Mouse (Mus musculus): ENCODE results near the gene Rundc3a. TPM values are rescaled to one million over a fixed set of nuclear protein-coding genes. Genes with fewer than 3 reads are reported as not detected.

The Rundc3a gene
- polyA plus RNA-seq, 1 experiment from 2014 or later, result 1.7 TPM

DNA sequence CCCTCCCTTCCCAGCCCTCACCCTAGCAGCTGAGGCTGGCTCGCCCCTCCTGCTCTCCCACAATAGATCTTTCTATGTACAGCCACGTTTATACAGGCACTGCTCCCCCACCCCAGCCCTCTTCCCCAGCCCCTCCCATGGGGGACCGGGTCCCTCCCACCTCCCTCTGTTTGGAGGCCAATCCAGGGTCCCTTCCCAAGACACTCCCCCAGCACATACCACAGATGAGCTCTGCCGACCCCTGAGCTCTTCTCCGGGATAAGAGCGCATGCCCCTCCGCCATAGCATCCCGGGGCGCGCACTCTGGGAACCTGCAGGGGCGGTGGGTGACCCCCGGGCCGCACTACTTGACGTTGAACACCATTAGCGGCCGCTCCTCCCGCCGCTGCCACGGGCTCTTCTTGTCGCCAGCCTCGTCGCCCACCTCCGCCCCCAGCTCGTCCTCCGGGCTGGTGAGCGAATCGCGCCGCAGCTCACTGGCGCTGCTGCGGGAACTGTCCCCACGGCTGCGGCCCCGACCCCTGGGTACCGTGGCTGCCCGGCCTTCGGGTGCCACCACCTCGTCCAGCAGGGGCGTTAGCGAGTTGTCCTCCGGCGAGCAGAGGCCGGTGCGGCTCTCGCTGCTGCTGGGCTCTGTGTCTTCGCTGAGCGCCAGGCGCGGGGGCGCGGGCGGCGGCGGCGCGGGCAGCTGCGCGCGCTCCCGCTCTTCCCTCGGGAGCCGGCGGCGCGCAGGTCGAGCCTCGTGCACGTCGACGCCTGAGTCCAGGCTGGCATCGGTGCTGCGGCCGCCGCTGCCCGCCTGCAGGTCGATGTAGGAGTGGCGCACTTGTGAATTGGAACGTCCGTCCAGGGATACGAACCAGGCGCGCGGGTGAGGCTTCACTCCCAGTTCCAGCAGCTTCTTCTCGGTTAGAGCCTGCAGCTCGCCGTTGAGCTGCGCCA is 44.2 kb downstream of the Rundc3a start:
- Histone ChIP-seq H3K9ac (peak overlapping the region; percentile 71), H3K27ac (ENCODE audit: poor library complexity, severe bottlenecking) (peak overlapping the region; percentile 14), H3K4me3 (peak overlapping the region; percentile 54), H3K27me3 (replicated peaks) (peaks cover 8% of the 10 kb centered on the region; the same call in 1 of the 2 replicates), H3K9me3 (replicated peaks) (no peaks in the 10 kb centered on the region), H3K36me3 (peaks cover 72% of the 10 kb centered on the region), H3K4me2 (peak overlapping the region; percentile 93), H3K4me1 (replicated peaks) (peaks cover 20% of the 10 kb centered on the region)
- ATAC-seq (ENCODE audit: insufficient number of reproducible peaks, low FRiP score), result 0 out of 2 replicates have a peak, but pooled peaks have one; percentile 22
- WGBS, result 9% methylated on average over 87 of the region's 87 CpGs

DNA sequence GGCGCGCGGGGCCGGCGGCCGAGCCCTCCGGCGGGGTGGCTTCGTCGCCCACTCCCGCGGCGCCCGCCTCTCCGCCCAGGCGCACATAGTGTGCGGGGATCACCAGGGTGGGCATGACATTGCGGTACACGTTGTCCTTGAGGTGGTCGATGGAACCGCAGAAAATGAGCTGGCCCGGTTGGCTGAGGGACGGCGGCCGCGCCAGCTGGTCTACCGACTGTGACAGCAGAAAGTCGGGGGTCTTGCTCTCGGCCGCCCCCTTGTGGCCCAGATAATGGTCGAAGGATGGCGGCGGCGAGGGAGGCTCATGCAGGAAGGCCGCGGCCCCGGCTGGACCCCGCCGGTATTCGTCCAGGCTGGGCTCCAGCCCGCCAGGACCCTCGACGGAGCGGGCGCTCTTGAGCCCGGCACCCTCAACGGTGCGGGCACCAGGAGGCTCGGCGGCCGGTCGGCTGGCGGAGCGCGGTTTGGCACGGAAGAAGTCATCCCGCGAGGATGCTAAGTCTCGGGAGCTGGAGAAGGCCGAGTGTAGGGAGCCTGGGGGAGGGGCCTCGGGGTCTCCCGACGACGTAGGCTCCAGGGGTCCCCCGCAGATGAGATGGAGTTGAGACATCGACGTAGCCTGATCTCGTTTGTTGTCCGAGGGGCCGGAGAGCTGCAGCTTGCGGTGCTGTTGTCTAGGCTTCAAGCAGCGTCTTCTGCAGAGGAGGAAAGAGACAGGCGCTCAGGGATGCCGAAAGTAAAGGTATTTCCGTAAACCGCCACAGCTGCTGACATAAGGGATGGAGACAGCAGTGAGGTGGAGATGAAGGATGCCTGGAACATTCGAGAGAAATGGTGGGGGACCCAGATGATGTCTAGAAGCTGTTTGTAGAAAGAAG is 45.2 kb downstream of the Rundc3a start:
- Histone ChIP-seq H3K27me3 (replicated peaks) (peaks cover 8% of the 10 kb centered on the region; the same call in 1 of the 2 replicates), H3K9me3 (replicated peaks) (no peaks in the 10 kb centered on the region), H3K36me3 (peaks cover 72% of the 10 kb centered on the region), H3K4me1 (replicated peaks) (peaks cover 15% of the 10 kb centered on the region), H3K4me2 (peak overlapping the region; percentile 93), H3K27ac (ENCODE audit: poor library complexity, severe bottlenecking) (0 out of 2 replicates have a peak overlapping the region, but pooled peaks have one; percentile 14), H3K9ac (peak overlapping the region; percentile 71), H3K4me3 (peak overlapping the region; percentile 54)
- 10% methylated on average over 70 of the region's 77 CpGs for WGBS
- peak; percentile 23 for ATAC-seq (ENCODE audit: insufficient number of reproducible peaks, low FRiP score)

DNA sequence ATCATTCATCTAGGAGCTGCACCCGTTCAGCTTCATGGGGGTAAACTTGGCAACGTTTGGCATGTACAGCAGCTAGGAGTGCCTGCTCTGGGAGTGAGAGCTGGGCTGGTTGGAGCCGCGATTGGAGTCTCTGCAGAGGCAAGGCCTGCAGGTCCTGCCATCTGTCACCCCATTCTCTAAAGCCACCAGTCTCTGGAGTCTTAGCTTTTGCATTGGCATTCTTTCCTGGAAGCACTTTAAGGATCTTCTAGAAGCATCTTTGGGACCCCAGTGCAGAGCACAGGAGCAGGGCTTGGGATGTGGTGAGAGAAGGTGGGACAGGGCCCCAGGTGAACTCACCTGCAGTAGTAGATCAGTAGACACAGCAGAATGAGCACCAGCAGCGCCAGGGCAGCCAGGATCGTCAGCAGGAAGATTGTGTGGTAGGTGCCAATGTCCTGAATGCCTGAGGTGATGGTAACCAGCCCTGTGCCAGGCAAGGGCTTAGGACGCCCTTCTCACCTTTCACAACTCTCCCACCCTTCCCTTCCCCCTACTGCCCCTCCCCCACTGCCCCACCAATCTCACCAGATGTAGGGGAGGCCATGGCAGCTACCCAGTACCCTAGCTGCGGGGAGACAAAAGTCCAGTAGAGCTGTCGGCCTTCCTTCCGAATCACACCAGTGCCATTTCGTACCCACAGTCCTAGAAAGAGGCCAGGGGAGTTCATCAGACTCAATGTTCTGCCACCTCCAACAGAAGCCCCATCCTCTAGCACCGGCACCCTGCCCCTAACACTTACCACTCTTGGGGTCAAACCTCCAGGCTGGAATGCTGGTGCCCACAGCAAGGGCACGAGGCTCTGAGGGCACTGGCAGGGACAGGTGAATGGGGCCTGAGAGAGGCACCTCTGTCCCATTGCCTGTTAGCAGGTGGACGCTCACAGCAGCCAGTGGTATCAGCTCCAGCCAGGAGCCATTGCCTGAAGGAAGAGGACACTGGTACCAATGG is 46.2 kb downstream of the Rundc3a start:
- H3K4me1 ChIP-seq (replicated peaks), result peaks cover 24% of the 10 kb centered on the region
- WGBS, result 73% methylated on average over 14 of the region's 14 CpGs
- H3K27ac ChIP-seq (ENCODE audit: poor library complexity, severe bottlenecking), result no peak overlapping the region
- no peak for ATAC-seq (ENCODE audit: insufficient number of reproducible peaks, low FRiP score)
- no peaks in the 10 kb centered on the region for H3K9me3 ChIP-seq (replicated peaks)
- no peak overlapping the region for H3K4me3 ChIP-seq
- H3K36me3 ChIP-seq, result peaks cover 71% of the 10 kb centered on the region
- H3K9ac ChIP-seq, result no peak overlapping the region
- peaks cover 8% of the 10 kb centered on the region; the same call in 1 of the 2 replicates for H3K27me3 ChIP-seq (replicated peaks)
- peak overlapping the region; percentile 93 for H3K4me2 ChIP-seq

DNA sequence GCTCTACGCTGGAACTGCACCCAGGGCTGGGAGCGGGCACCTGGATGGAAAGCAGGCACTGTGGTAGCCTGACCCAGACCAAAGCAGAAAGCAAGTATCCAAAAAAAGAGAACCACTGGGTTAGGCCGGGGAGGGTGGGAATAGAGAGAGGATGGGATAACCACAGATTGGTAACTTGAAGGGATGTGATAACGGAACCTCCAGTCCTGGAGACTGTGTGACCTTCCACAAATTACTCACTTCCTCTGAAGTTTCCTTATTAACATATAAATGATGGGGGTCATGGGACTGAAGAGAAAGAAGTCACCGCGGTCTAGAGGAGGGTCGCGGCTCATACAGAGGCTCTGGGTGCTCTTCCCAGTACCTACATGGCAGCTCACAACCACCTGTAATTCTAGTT is 47.1 kb downstream of the Rundc3a start:
- Histone ChIP-seq H3K27me3 (replicated peaks) (peaks cover 8% of the 10 kb centered on the region; the same call in 1 of the 2 replicates), H3K4me2 (no peak overlapping the region), H3K4me3 (no peak overlapping the region), H3K4me1 (replicated peaks) (peaks cover 33% of the 10 kb centered on the region), H3K27ac (ENCODE audit: poor library complexity, severe bottlenecking) (no peak overlapping the region), H3K9ac (no peak overlapping the region), H3K36me3 (peaks cover 63% of the 10 kb centered on the region), H3K9me3 (replicated peaks) (no peaks in the 10 kb centered on the region)
- ATAC-seq (ENCODE audit: insufficient number of reproducible peaks, low FRiP score), result no peak
- 87% methylated on average over 8 of the region's 8 CpGs for WGBS

DNA sequence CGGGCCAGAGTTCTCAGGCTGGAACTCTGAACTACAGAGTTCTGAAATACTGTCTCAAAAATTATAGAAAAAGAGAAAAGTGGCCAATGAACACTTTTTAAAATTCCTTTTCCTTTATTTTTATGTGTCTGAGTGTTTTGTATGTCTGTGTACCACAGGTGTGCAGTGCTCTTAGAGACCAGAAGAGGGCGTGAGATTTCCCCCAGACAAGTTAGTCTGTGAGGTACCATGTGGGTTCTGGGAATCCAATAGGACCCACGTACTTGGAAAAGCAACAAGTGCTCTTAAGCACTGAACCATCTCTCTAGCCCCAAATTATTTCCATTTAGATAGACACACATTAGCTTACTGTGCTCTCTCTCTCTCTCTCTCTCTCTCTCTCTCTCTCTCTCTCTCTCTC is 48.2 kb downstream of the Rundc3a start:
- ATAC-seq (ENCODE audit: insufficient number of reproducible peaks, low FRiP score), result no peak
- Histone ChIP-seq H3K27me3 (replicated peaks) (peaks cover 8% of the 10 kb centered on the region; the same call in 1 of the 2 replicates), H3K27ac (ENCODE audit: poor library complexity, severe bottlenecking) (no peak overlapping the region), H3K4me2 (no peak overlapping the region), H3K36me3 (peaks cover 51% of the 10 kb centered on the region), H3K9me3 (replicated peaks) (no peaks in the 10 kb centered on the region), H3K4me3 (no peak overlapping the region), H3K4me1 (replicated peaks) (peaks cover 45% of the 10 kb centered on the region), H3K9ac (no peak overlapping the region)
- 73% methylated on average over 3 of the region's 3 CpGs for WGBS

DNA sequence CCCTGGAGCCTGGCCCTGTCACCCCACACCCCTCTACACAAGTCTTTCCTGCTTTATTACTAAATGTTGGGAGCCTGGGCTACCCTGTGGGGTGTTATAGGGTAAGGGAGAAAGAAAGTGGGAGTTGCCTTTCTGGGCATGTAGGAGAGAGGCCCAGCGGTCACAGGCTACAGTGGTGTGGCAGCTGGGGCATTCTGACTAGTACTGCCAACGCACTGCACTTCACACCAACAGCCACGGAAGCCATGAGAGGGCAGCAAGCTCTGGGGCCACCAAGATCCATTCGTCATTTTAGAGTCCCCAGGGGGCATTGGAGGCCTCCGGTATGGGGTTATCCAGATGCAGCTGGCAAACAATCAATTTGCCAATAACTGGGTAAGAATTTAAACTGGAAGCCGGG is 48.9 kb downstream of the Rundc3a start:
- Histone ChIP-seq H3K9me3 (replicated peaks) (no peaks in the 10 kb centered on the region), H3K4me1 (replicated peaks) (peaks cover 43% of the 10 kb centered on the region), H3K27ac (ENCODE audit: poor library complexity, severe bottlenecking) (no peak overlapping the region), H3K27me3 (replicated peaks) (peaks cover 8% of the 10 kb centered on the region; the same call in 1 of the 2 replicates), H3K4me3 (no peak overlapping the region), H3K36me3 (peaks cover 50% of the 10 kb centered on the region), H3K9ac (no peak overlapping the region), H3K4me2 (no peak overlapping the region)
- no peak for ATAC-seq (ENCODE audit: insufficient number of reproducible peaks, low FRiP score)
- WGBS, result 88% methylated on average over 6 of the region's 6 CpGs

DNA sequence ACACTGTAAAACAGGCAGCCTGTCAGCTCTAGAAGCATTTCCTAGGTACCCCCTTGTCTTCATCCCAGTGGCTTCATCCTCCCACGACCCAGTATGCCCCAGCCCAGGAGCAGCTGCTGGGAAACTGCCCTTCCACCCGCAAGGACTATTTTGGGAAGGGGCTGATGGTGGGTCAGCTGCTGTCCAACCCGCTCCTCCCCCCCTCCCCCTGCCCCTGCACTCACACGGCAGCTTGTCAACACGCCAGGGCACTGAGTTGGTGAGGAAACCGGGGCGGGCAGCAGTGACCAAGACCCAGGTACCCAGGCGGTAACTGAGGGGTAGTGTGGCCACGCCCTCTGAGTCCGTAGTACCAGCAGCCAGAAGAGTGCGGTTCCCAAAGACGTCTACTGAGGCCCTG is 50.5 kb downstream of the Rundc3a start:
- Histone ChIP-seq H3K4me2 (peak overlapping the region; percentile 46), H3K9ac (no peak overlapping the region), H3K36me3 (peaks cover 46% of the 10 kb centered on the region), H3K4me1 (replicated peaks) (peaks cover 45% of the 10 kb centered on the region), H3K9me3 (replicated peaks) (no peaks in the 10 kb centered on the region), H3K27me3 (replicated peaks) (peaks cover 8% of the 10 kb centered on the region; the same call in 1 of the 2 replicates), H3K27ac (ENCODE audit: poor library complexity, severe bottlenecking) (no peak overlapping the region), H3K4me3 (no peak overlapping the region)
- 38% methylated on average over 12 of the region's 12 CpGs for WGBS
- no peak for ATAC-seq (ENCODE audit: insufficient number of reproducible peaks, low FRiP score)

DNA sequence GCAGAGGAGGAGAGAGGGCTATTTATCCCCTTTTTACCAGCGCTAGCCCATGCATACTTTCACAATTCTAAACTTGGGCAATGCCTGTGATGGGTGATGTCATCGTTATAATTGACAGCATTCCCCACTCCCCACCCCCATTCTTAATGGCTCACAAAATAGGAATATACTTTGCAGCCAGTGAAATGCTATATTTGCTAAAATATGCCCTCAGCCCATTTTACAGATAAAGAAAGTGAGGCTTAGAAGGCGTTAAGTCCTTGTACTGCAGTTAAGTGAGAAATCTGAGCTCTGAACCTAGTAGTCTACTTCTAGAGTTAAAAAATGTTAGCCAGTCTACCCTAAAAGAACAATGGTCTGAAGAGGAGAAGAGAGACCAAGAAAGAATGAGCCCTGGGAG is 51.1 kb downstream of the Rundc3a start:
- H3K4me1 ChIP-seq (replicated peaks), result peaks cover 50% of the 10 kb centered on the region
- 64% methylated on average over 3 of the region's 3 CpGs for WGBS
- H3K4me2 ChIP-seq, result peak overlapping the region; percentile 46

DNA sequence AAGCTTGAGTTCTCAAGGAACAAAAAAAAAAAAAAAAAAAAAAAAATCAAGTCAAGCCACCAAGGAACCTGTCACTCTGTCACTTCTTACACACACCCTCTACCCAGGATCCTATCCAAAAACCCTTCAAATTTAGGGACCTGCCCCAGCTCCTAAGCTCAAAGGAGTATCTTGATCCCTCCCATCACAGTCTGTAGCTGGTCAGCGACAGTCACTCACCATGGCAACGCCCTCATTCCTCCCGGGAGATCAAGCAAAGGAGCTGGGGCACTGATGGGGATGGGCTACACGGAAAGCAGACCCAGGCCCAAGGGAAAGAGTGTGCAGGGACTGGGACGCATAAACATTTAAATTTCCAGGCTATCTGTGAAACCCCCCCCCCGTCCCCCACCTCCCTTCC is 51.6 kb downstream of the Rundc3a start:
- H3K27ac ChIP-seq (ENCODE audit: poor library complexity, severe bottlenecking), result no peak overlapping the region
- 15% methylated on average over 6 of the region's 6 CpGs for WGBS
- H3K4me1 ChIP-seq (replicated peaks), result peaks cover 52% of the 10 kb centered on the region
- peaks cover 36% of the 10 kb centered on the region for H3K36me3 ChIP-seq
- no peak overlapping the region for H3K4me3 ChIP-seq
- no peaks in the 10 kb centered on the region for H3K9me3 ChIP-seq (replicated peaks)
- 0 out of 2 replicates have a peak overlapping the region, but pooled peaks have one; percentile 17 for H3K9ac ChIP-seq
- H3K27me3 ChIP-seq (replicated peaks), result 0 out of 2 replicates have a peak, but pooled peaks cover 3% of the 10 kb centered on the region
- peak overlapping the region; percentile 79 for H3K4me2 ChIP-seq
- ATAC-seq (ENCODE audit: insufficient number of reproducible peaks, low FRiP score), result no peak

More for the DNA sequence above, 51.1 kb downstream of the Rundc3a start:
- no peak overlapping the region for H3K9ac ChIP-seq
- peaks cover 6% of the 10 kb centered on the region; the same call in 1 of the 2 replicates for H3K27me3 ChIP-seq (replicated peaks)
- no peaks in the 10 kb centered on the region for H3K9me3 ChIP-seq (replicated peaks)
- H3K27ac ChIP-seq (ENCODE audit: poor library complexity, severe bottlenecking), result no peak overlapping the region
- no peak for ATAC-seq (ENCODE audit: insufficient number of reproducible peaks, low FRiP score)
- no peak overlapping the region for H3K4me3 ChIP-seq
- peaks cover 41% of the 10 kb centered on the region for H3K36me3 ChIP-seq
